Mouse (Mus musculus): ENCODE data around the gene Vstm4.

Gene Vstm4

DNA sequence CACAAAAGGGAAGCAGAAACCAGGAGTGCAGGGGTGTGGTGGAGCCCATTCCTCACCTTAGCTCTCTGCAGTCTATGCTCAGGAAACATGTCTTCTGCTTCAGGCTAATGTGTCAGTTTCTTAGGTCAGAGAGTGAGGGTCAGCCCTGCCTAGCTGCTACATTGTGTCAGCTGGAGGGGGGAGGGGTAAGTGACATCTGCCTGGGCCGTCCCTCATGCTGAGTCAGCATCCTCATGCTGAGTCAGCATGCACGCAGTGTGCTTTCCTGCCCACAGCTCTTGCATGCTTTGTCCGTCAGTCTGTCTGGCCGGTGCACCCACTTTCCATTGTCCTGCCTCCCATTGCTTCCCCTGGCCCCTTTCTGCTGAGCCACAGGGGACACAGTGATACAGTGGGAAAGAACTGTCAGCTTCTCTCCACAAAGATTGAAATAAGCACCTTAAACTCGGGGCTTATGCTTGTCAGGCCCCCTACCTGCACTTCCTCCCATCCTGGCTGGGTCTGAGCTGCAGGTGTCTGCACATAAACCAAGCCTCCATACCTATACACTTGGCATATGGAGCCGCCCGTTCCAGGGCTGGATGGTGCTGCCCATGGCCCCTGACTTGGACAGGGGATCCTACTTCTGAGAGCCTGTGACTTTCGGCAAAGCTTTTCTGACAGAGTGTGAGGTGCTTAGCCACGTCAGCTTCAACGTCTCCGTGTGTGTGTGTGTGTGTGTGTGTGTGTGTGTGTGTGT, 3.4 kb downstream of the Vstm4 start:
- peak; percentile 65 for DNase-seq

GRCm38 (mm10) chr14:32861149-32861581, 4.6 kb downstream of the Vstm4 start:
- peak; percentile 86 for DNase-seq

DNA sequence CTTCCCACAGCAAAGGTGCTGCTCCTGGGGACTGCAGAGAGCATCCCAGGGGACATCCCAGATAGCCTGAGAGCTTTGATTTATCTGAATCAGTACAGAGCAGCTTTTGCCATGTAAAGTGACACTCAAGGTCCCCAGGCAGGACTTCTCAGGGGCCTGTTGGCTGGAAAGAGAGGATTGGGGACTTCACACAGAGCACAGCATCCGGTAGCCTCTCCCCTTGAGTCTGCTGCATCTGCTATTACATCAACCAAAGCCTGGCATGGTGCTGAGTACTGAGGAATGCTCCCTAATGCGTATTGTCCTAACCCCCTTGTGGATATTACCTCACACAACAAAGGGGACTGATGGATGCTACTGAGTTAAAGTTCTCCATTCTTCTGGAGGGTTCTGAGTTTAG, 5.1 kb downstream of the Vstm4 start:
- no peak for DNase-seq

DNA sequence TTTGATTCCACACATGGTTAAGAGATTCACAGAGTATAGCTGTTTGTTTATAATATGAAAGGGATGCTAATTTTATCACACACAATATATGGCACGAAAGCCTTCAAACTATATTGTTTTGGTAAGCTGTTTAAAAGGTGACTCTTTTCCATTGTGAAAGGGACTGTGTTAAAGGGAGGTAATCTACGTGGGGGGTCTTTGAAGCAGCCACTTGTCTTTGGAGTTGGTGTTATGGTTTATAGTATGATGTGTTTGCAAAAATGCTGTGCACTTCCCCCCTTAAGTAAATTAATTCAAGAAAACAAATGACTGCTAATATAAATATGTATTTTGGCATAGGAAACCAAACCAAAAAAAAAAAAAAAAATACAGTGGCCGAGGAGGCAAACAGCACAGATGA, 8.8 kb downstream of the Vstm4 start:
- DNase-seq = no peak

GRCm38 (mm10) chr14:32871963-32872362, 15.4 kb downstream of the Vstm4 start:
- no peak for DNase-seq

DNA sequence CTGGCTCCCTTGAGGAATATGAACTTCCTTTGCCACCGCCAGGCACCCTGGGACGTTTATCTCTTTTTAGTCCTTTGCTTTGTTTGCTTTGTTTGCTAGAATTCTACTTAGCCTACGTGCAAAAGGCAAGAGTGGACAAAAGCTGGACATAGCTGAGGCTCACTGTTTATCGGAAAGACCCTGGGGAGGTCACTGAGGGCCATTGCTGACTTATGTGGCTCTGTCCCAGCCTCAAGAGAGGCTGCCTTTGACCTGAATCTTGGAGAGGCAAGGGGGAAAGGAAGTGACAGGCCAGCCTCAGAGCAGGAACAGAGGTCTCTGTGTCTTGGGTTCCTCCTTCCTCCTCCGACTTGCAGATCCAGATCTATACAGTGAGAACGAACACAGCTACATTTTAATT, 21.0 kb downstream of the Vstm4 start:
- peak; percentile 49 for DNase-seq

DNA sequence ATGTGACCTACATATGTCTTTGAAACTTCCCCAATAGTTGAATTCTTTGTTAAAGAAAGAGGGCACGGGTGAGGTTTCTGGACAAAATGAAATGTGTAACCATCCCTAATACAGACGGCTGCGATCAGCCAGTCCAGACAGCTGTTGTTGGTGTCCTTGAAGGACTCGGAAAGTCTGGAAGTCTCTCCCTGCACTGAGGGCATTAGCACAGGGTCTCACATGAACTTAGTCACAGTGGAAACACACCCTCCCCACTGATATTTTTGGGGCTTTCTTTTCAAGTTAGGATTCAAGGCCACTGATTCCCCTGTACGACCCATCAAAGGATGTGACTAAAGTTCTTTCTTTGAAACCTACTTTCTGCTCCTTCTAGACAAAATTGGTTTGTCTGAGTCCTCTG, 23.8 kb downstream of the Vstm4 start:
- DNase-seq = no peak

DNA sequence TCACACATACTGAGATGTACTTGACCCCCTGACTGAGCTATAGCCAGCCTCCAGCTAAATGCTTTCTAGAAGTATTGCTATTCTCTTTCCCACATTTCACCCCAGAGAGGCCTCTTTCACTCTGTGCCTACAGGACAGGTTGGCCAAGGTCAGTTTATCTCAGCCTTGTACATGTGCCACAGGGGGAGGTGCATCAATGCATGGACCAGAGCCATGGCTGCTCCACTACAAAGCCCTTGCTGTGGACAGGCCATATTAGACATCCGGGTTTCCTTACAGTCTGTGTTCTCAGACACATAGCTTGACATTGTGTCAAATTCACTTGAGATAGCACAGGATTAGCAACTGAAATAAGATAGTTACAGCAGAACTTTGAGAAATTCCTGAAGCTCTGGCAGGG, 25.1 kb downstream of the Vstm4 start:
- DNase-seq = no peak

- DNase-seq = peak; percentile 37
These were observed 32.5 kb downstream of the Vstm4 start for GRCm38 (mm10) chr14:32888876-32889674.

- DNase-seq = peak; percentile 61
These were observed 37.8 kb downstream of the Vstm4 start for GRCm38 (mm10) chr14:32894341-32894853.

DNA sequence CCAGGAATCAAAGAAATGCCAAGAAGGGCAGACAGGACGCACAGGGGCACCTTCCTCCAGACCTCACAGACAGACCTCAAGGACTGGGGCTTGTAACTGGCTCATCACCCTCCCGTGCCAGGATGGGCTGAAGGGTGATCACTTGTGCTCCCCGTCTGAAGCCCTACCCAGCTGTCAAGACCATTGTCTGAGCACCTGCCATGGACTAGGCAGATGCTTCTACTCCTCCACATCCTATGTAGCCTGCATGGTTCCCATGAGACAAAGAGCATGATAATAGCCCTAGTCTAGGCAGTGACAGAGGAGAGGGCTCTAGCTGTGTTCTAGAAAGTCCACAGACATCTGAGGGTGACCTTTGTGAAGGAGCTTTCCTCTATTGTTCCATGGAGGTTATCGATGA, 38.3 kb downstream of the Vstm4 start:
- DNase-seq = no peak

- peak; percentile 63 for DNase-seq
These were observed 40.3 kb downstream of the Vstm4 start for GRCm38 (mm10) chr14:32896896-32897295.

GRCm38 (mm10) chr14:32903203-32903602, 46.6 kb downstream of the Vstm4 start:
- DNase-seq = no peak

GRCm38 (mm10) chr14:32906545-32906944, 50.0 kb downstream of the Vstm4 start:
- DNase-seq = no peak

- DNase-seq = no peak
These were observed 52.6 kb downstream of the Vstm4 start for GRCm38 (mm10) chr14:32909112-32909511.

- no peak for DNase-seq
These were observed 54.6 kb downstream of the Vstm4 start for GRCm38 (mm10) chr14:32911187-32911586.

GRCm38 (mm10) chr14:32915360-32915759, 58.8 kb downstream of the Vstm4 start:
- peak; percentile 36 for DNase-seq

DNA sequence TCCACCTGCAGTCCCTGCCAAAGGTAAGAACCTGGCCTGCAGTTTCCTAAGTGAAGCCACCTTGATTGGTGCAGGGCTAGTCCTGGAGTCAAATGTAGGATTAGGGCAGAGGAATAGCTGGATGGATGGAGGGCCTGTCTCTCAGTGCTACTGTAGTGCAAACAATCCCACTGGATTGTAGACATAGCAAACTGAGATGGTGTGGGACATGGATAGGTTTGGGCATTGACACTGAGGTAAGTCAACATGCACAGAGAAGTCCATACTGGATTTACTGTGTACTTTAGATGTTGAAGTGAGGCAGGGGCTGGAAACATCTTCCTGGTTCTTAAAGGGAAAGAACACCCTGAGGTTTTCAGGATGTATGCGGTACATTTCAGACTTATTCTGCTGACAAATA, 61.4 kb downstream of the Vstm4 start:
- no peak for DNase-seq

- no peak for DNase-seq
These were observed 67.3 kb downstream of the Vstm4 start for GRCm38 (mm10) chr14:32923871-32924270.

DNA sequence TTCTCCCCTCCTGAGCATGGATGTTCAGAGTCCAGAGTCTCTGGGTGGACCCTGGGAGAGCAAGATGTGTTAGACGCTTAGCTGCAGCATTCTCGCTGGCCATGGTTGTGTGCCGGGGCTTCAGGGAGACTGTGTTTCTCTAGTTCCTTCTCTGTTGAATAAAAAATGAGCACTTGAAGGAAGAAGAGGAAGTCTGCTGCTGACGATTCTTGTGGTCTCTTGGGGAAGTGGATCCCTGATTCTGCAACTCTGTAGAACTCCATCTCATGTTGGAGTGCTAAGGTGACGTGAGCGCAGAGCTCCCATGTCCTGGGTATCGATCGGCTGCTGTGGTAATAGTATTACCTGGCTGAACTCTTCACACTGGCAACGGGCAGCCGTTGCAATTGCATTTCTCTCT, 75.2 kb downstream of the Vstm4 start:
- DNase-seq = no peak

- DNase-seq = no peak
These were observed 75.7 kb downstream of the Vstm4 start for GRCm38 (mm10) chr14:32932220-32932619.

GRCm38 (mm10) chr14:32934064-32934463, 77.5 kb downstream of the Vstm4 start:
- DNase-seq = no peak

DNA sequence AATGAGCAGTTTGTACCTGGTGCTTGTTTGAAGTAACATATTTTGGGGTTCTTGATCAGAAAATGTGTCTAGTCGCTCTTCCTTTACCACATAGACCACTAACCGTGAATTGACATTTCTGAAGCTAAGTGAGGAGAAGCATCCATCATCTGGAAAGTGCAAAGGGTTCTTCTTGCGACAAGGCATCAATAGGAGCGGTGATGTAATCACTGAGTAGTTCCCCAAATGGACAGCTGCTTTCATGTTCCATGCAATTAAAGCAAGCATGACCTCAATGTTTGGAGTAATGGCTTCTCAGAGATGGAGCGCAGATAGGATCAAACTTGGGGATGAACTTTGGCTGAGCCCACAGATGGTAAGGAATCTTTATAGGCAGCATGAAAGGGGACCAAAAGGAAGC, 82.7 kb downstream of the Vstm4 start:
- no peak for DNase-seq

DNA sequence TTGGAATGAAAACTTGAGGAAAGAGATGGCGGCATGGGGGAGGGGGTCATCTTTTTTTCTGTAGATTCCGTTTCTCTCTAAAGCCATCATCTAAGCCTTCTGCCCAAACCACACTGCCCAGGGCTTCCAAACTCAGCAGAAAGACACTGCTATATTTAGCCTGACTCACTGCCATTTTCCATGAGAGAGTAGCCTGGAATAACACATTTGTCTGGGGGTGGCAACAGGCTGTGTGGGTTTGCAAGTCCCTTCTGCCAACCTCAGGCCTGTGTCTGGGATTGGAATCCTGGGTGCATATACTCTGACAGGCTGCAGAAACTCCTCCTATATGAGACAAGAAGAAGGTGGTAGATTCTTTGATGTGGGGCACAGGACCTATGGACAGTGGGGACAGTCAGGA, 91.0 kb downstream of the Vstm4 start:
- DNase-seq = no peak
